In genomic region chr3:135289148-135289547, GRCm38 (mm10) we compare ENCODE assay signal across 27 mouse cellular contexts. TPM values are rescaled to one million over a fixed set of nuclear protein-coding genes. Genes with fewer than 3 reads are reported as not detected.
"Had no signal": no experiment of that assay in that cellular context is flagged by ENCODE, and none has a peak within 500 bp of the region (broad histone marks: within the 10 kb centered on the region; RNA-seq: fewer than 3 reads in every experiment).

No protein-coding gene starts in this region.

- H3K27me3 ChIP-seq: heart, embryonic 12.5 days; hindbrain, embryonic 12.5 days; limb, embryonic 12.5 days; liver, embryonic 13.5 days; liver, embryonic 15.5 days had no signal

- H3K4me1 ChIP-seq: hindbrain, embryonic 10.5 days; hindbrain, embryonic 12.5 days; limb, embryonic 10.5 days; limb, embryonic 12.5 days; liver, embryonic 13.5 days; liver, embryonic 15.5 days had no signal

- H3K27ac ChIP-seq: gastrocnemius, adult 2 months; heart, embryonic 10.5 days; hindbrain, embryonic 10.5 days; hindbrain, embryonic 12.5 days; hindbrain, embryonic 14.5 days; layer of hippocampus, adult 2 months; limb, embryonic 10.5 days; limb, embryonic 12.5 days; liver, embryonic 13.5 days; liver, embryonic 15.5 days had no signal

- H3K4me3 ChIP-seq: gastrocnemius, adult 2 months; heart, embryonic 10.5 days; heart, embryonic 12.5 days; hindbrain, embryonic 10.5 days; hindbrain, embryonic 12.5 days; layer of hippocampus, adult 2 months; limb, embryonic 10.5 days; limb, embryonic 12.5 days; liver, embryonic 13.5 days; liver, embryonic 15.5 days had no signal

- ATAC-seq: hindbrain, embryonic 16.5 days; inflammation-experienced regulatory T-cells, adult 6 months; liver, postnatal 0 days had no signal

- H3K36me3 ChIP-seq: heart, embryonic 10.5 days; heart, embryonic 12.5 days; hindbrain, embryonic 10.5 days; hindbrain, embryonic 12.5 days; limb, embryonic 10.5 days; limb, embryonic 12.5 days; liver, embryonic 13.5 days; liver, embryonic 15.5 days had no signal

- DNase-seq: gastrocnemius, adult 2 months; gastrocnemius, postnatal 10 days; gastrocnemius, postnatal 25 days; heart, adult 18-20 months; heart, postnatal 10 days; heart, postnatal 4 days; kidney, adult 18-20 months; kidney, postnatal 10 days; kidney, postnatal 4 days; layer of hippocampus, postnatal 36 days; liver; liver, embryonic 13.5 days; liver, postnatal 0 days had no signal

- H3K4me2 ChIP-seq: heart, embryonic 12.5 days; hindbrain, embryonic 12.5 days; hindbrain, embryonic 14.5 days; limb, embryonic 12.5 days; liver, embryonic 13.5 days; liver, embryonic 15.5 days had no signal

- H3K9me3 ChIP-seq: heart, embryonic 10.5 days; heart, embryonic 12.5 days; hindbrain, embryonic 10.5 days; hindbrain, embryonic 12.5 days; limb, embryonic 10.5 days; limb, embryonic 12.5 days; liver, embryonic 13.5 days; liver, embryonic 15.5 days had no signal

- H3K9ac ChIP-seq: heart, embryonic 12.5 days; hindbrain, embryonic 12.5 days; hindbrain, embryonic 14.5 days; limb, embryonic 12.5 days; liver, embryonic 13.5 days; liver, embryonic 15.5 days; liver, postnatal 0 days had no signal

RNA-seq across cellular contexts. Expression of gene Bdh2, which starts 8.1 kb away (rescaled TPM):
- total RNA-seq: granulocyte monocyte progenitor cell, adult 5-6 weeks had no signal

RNA-seq across cellular contexts. Expression of gene Slc9b2, which starts 18.4 kb away (rescaled TPM):
- polyA plus RNA-seq: liver, postnatal 0 days had no signal

RNA-seq across cellular contexts. Expression of gene Slc9b1, which starts 58.7 kb away (rescaled TPM):
- total RNA-seq: gastrocnemius, adult 2 months; gastrocnemius, postnatal 10 days; gastrocnemius, postnatal 25 days; layer of hippocampus, adult 2 months; layer of hippocampus, postnatal 36 days had no signal
- polyA plus RNA-seq: heart, embryonic 12.5 days; heart, embryonic 14.5 days; heart, embryonic 16.5 days; hindbrain, embryonic 10.5 days; hindbrain, embryonic 12.5 days; liver, embryonic 13.5 days; liver, embryonic 15.5 days; liver, postnatal 0 days had no signal
